Mouse (Mus musculus) E14TG2a.4 (cell line): ENCODE results near the gene Bcl2l1.

Source experiments
- H3K27me3 ChIP-seq: 2 replicates; pipeline ENCODE4 v1.6.1; 2014; ENCODE audit warnings: low read length, control low read depth; ENCODE audit not compliant: insufficient read depth
- H3K36me3 ChIP-seq: 2 replicates; pipeline ENCODE4 v1.6.1; 2014; ENCODE audit warnings: low read length, control low read depth; ENCODE audit not compliant: insufficient read depth
- H3K4me1 ChIP-seq: replicated peaks from 2 replicates; pipeline ENCODE4 v1.6.1; 2014; ENCODE audit warnings: low read depth, low read length, control low read depth
- H3K4me3 ChIP-seq: replicated peaks from 2 replicates; pipeline ENCODE4 v1.5.1; 2014; ENCODE audit warnings: mild to moderate bottlenecking, low read length
- H3K9me3 ChIP-seq: 2 replicates; pipeline ENCODE4 v1.6.1; 2014; ENCODE audit warnings: low read length, control low read depth
- CTCF ChIP-seq: conservative IDR thresholded peaks from 2 replicates; pipeline ENCODE4 v1.5.1; 2014; ENCODE audit warnings: low read length
- NANOG ChIP-seq: IDR thresholded peaks from 2 replicates; pipeline ENCODE4 v1.6.1; 2014; ENCODE audit warnings: borderline replicate concordance, low read length, mixed read lengths
- POU5F1 ChIP-seq: IDR thresholded peaks from 2 replicates; pipeline ENCODE4 v1.6.1; 2014; ENCODE audit warnings: low read length, borderline replicate concordance

The Bcl2l1 gene

DNA sequence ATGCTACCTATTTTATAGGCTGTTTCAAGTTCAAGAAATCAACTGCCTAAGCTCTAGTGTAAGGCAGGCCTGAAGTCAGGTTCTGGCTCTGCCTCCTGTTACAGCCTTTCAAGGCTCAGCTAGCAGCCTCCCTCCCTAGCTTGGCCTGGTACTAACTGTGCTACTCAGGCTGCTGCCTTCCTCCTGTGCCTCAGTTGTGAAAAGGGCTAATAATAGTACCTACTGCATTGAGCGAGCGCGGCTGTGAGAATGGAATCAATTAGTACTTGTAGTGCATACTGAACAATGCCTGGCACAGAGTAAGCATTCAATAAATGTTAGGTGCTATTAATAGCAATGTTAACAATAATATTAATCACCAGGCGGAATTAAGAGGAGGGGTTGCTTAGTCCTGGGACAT is 11.6 kb downstream of the Bcl2l1 start:
- H3K4me1 ChIP-seq = peaks cover 97% of the 10 kb centered on the region
- TF ChIP-seq POU5F1 = no peak
- no peak for TF ChIP-seq NANOG
- TF ChIP-seq CTCF = no peak
- H3K27me3 ChIP-seq = no peaks in the 10 kb centered on the region
- peak overlapping the region; percentile 65 for H3K4me3 ChIP-seq
- peaks cover 6% of the 10 kb centered on the region; the same call in 1 of the 2 replicates for H3K9me3 ChIP-seq
- peaks cover 41% of the 10 kb centered on the region for H3K36me3 ChIP-seq

DNA sequence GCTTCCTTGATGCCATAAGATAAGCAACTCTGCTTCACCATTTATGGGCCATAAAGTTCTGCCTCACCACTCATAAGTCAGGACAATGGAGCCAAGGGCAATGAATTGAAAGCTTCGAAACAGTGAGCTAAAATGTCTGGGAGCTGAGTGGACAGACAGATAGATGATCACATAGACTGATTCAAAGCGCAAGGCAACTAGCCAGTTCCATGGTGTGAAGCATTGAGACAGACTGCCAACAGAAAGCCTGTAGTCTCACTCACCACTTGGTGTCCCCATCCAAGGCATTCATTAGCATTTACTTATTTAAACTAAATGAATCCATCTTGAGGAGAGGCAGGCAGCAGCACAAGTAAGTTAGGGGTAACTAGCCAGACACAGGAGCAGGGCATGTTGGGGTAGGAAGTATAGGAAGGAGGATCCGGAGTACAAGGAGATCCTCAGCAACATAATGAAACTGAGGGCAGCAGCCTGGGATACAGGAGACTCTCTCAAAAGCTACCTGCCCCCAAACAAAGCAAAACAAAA is 12.4 kb downstream of the Bcl2l1 start:
- Histone ChIP-seq H3K36me3 (peaks cover 40% of the 10 kb centered on the region), H3K27me3 (no peaks in the 10 kb centered on the region), H3K9me3 (peaks cover 6% of the 10 kb centered on the region; the same call in 1 of the 2 replicates), H3K4me3 (no peak overlapping the region), H3K4me1 (peaks cover 96% of the 10 kb centered on the region)
- TF ChIP-seq POU5F1 (no peak), NANOG (no peak), CTCF (no peak)

DNA sequence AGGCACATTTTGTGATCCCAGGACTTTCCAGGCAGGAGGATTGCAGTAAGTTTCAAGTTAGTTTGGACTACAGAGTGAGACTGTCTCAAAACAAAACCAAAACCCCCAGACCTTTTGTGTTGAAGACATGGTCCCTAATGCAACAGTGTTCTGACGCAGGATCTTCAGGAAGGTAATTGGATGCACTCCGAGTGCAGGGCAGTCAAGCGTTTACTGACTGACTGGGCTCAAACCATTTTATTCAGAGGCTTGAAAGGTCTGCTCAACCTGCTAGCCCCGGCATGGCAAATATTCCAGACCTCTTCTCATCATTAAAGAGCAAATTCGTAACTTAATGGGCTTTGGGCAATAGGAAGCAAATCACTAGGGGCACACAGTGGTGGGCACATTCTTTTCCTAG is 12.8 kb downstream of the Bcl2l1 start:
- peaks cover 37% of the 10 kb centered on the region for H3K36me3 ChIP-seq
- peaks cover 6% of the 10 kb centered on the region; the same call in 1 of the 2 replicates for H3K9me3 ChIP-seq
- H3K4me1 ChIP-seq = peaks cover 96% of the 10 kb centered on the region
- no peaks in the 10 kb centered on the region for H3K27me3 ChIP-seq
- H3K4me3 ChIP-seq = no peak overlapping the region
- TF ChIP-seq NANOG (no peak), CTCF (no peak), POU5F1 (no peak)

DNA sequence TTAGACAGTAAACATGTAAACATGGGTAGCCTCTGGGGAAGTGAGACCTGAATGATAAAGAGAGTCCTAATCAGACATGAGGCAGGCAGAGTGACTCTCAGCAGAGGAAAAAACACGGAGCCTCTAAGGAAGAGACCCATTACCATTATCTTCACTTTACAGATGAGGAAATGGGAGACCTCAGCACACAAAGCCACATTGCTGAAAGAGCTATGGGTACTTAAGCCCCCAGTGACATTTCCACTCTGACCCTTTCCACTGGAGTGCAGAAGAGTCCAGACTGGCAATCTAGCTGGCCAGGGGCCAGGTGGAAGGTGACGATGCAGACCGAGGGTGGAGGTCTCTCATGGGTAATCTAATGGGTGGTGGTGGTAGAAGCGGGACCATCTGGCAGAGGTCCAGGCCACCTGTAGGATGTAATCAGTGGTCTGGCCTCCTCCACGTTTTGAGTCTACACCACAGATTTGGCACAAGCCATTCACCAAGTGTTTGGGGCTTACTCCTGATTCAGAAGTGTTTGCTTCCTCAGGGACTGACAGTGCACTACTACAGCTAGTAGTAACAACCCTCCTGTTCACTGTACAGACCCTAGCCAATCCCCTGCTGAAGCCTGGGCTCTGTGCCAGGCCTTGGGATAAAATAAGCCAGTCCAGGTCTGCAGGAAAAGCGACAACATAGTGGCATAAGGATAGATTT is 13.8 kb downstream of the Bcl2l1 start:
- H3K9me3 ChIP-seq = peaks cover 6% of the 10 kb centered on the region; the same call in 1 of the 2 replicates
- TF ChIP-seq CTCF (no peak), NANOG (no peak), POU5F1 (no peak)
- H3K4me3 ChIP-seq = 0 out of 2 replicates have a peak overlapping the region, but pooled peaks have one; percentile 1
- peaks cover 33% of the 10 kb centered on the region for H3K36me3 ChIP-seq
- peaks cover 99% of the 10 kb centered on the region for H3K4me1 ChIP-seq
- no peaks in the 10 kb centered on the region for H3K27me3 ChIP-seq

DNA sequence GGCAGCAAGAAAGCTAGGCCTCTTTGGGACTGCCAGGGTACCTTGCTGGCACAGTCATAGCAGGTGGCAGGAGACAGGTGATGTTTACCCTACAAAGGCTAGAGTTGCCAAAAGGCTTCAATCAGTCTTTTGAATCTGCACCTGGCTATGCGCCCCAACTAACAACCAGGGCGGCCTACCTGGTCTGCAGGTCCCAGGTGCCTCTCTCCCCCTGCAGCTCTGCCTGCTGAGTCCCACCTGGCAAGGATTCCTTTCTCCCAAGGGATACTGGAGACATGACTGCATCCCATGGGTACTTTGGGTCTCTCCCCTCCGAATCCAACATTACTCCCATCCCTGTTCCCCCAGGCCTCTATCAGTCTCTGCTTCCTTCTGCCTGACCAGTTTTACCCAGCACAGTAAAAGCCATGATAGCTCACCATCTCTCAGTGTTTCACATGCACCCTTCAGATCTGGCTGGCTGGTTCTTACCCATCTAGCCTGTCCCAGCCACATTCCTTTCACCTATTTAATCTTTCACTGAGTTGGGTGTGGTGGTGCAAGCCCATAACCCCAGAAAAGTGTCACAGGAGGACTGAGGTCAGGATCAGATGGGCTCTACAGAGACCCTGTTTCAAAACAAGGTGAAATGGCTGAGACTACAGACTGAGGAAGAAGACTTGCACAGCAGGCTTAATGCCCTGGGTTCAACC is 14.7 kb downstream of the Bcl2l1 start:
- peaks cover 6% of the 10 kb centered on the region; the same call in 1 of the 2 replicates for H3K9me3 ChIP-seq
- H3K4me3 ChIP-seq = peak overlapping the region; percentile 46
- no peaks in the 10 kb centered on the region for H3K27me3 ChIP-seq
- peaks cover 28% of the 10 kb centered on the region for H3K36me3 ChIP-seq
- H3K4me1 ChIP-seq = peaks cover 99% of the 10 kb centered on the region
- TF ChIP-seq POU5F1 = no peak
- TF ChIP-seq CTCF = no peak
- no peak for TF ChIP-seq NANOG

DNA sequence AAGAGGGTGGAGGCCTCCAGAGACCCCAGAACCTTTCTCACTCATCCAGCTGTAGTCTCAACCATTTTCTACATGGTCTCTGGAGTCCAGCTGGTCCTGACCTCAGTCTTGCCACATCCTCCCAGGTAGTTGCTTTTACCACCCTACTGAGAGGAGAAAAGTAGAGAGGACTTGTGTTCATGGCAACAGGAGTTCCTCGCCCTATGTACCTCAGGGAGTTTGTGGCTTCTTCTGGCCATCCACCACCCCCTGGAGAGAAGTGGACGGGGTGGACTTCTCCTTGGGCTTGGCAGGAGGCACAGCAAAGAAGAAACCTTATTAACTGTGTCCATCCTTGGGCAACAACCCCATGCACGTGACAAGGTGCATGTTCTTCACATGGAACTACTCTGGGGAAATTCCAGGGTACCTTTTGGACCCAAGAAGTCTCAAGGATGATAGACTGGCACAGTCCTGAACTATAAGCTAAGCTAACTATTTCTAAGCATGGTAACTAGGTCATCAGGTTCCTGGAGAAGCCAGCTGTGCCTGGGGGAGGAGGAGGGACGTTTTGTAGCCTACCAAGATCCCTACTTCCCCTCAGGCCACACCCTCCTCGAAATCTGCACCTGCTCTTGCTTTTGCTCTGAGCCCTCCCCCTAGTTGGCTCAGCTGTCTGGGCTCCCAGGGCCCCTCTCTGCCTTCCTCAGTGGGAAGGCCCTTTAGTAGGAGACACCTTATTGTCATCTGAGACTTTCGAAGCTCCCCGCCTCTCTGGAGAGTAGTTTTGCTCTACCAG is 15.5 kb downstream of the Bcl2l1 start:
- H3K4me3 ChIP-seq = peak overlapping the region; percentile 46
- TF ChIP-seq CTCF = no peak
- no peak for TF ChIP-seq NANOG
- TF ChIP-seq POU5F1 = no peak
- H3K9me3 ChIP-seq = peaks cover 6% of the 10 kb centered on the region; the same call in 1 of the 2 replicates

DNA sequence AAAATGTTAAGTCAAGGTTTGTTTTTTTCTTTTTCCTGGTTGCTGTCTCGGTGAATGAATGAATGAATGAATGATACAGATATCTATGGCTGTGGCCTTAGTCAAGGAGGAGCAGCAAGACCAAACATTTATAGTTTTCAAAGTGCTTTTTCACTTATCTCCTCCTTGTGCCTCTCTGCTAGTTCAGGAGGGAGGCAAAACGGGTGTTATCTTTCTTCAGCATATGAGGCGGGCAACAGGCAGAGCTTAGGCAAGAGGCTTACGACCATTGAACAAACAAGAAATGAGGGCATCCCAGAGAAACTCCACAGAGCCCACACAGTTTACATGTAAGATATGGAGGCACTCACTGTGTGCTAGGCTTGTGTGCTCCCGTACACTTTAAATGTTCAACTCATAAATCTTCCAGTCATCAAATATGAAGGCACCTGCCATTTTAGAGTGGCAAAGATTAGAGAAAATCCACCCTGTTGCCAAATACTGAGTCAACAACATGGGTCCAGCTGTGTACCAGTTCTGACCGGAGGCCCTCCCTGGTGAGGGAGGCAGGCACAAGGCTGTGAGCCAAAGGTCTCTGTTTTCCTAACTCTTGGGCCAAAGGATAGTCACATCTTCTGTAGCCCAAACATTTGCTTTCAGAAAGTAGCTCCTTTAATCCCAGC is 17.2 kb downstream of the Bcl2l1 start:
- Histone ChIP-seq H3K27me3 (no peaks in the 10 kb centered on the region), H3K4me3 (no peak overlapping the region), H3K4me1 (peaks cover 99% of the 10 kb centered on the region), H3K36me3 (peaks cover 20% of the 10 kb centered on the region), H3K9me3 (peaks cover 6% of the 10 kb centered on the region; the same call in 1 of the 2 replicates)
- TF ChIP-seq POU5F1 (no peak), CTCF (no peak), NANOG (no peak)

More for the DNA sequence above, 15.5 kb downstream of the Bcl2l1 start:
- Histone ChIP-seq H3K36me3 (peaks cover 23% of the 10 kb centered on the region), H3K27me3 (no peaks in the 10 kb centered on the region), H3K4me1 (peaks cover 99% of the 10 kb centered on the region)
